Mouse (Mus musculus) right cerebral cortex, adult 2 months (tissue): Measurements from ENCODE around the gene Gm4567.
"Not testable (repeated sequence)": the region's sequence is repeated elsewhere in the genome, so short reads cannot be mapped to it uniquely, and the experiment has no call there.

ENCODE experiments used
- DNase-seq, 2 experiments: peaks; one replicate each; pipeline ENCODE4 v3.0.0; 2021 to 2022; ENCODE audit warnings: low spot score in 2 of 2

Gene Gm4567

GRCm38 (mm10) chr7:22719610-22720009, at the start of gene Gm4567:
TSS of gene Gm4567 (minus strand) at chr7:22719710.
- not testable (repeated sequence) for DNase-seq

- not testable (repeated sequence) for DNase-seq
Measured at GRCm38 (mm10) chr7:22761397-22761796, 41.9 kb upstream of the Gm4567 start, which contains the start of gene Vmn1r157. TSS of gene Vmn1r157 (plus strand) at chr7:22761697.

GRCm38 (mm10) chr7:22692217-22692616, 27.3 kb downstream of the Gm4567 start, which contains the start of gene Gm8693:
TSS of gene Gm8693 (minus strand) at chr7:22692317.
- DNase-seq: not testable (repeated sequence)
